Mouse (Mus musculus) urinary bladder, postnatal 25 days (tissue): ENCODE measurements around the gene Ndufa9.
A peak's percentile ranks its signal among the peaks of the same experiment; 100 is the strongest.

ENCODE experiments used
- DNase-seq: peaks from one replicate; pipeline ENCODE4 v3.0.0; 2022; ENCODE audit warnings: low spot score

Ndufa9 gene

DNA sequence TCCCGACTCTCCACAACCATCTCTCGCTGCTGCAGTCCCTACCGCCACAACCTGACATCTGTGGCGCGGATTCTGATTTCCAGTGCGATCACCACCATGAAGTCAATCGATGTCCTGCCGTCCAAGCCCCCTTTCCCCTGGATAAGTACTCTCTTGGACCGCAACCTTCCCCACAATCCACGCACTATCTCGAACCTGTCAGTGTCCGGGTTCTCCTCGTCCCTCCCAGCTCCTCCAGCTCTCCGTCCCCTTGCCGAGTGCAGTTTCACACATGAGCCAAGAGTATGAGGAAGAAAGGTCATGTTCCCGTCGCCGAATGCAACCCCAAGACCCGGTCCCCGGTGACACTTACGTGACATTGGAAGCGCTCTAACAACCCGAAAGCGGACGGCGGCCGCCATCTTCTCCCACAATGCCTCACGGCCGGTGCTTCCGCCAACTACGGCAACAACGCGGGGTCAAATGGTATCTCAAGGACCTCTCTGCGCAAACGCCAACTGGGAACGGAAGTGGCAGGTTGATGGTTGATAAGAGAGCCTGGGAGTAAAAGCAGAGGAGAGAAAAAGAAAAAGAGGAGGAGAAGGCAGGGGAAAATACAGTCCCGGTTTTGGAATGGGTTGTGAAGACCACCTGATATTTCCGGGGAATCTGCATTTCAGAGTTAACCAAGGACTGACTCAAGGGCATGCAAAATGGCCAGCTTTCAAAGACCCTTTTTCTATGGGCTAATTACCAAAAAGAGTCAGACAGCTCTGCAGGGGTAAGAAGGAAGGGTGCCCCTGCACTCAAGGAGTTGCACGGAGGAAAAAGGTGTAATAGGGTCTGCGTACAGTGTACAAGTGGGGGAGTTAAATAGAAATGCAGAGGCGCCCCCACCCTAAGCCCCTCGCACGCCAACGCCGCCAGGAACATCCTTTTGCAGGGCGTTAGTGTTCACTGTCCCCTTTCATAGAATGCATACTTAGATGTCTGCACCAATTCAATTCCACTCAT is at the start of gene Ndufa9:
Ndufa9 (minus strand) TSS at position 425 of the 993 bp plus-strand sequence.
- peak; percentile 94 for DNase-seq

- DNase-seq = no peak
Measured at GRCm38 (mm10) chr6:126877118-126877517, 28.2 kb upstream of the Ndufa9 start.

DNA sequence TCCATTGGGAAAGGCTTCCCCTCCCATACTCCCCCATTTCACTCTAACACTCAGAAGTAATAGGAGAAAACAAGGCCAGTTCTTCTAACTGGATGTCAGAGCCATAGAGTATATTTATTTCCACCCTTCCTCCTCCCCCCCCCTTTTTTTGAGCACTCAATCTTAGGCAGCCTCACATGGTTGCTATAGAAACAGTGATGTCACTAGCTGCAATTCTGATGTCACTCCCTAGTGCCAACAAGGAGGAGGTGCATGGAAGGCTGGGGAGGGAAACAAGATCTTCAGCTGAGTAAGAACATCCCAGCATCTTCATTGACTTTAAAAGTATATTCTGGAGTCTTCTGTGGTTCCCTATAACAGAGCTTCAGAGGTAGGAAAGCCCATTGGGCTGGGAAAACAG is 3.9 kb upstream of the Ndufa9 start, which contains the start of gene Akap3:
Akap3 (plus strand) TSS at position 218 of the 400 bp plus-strand sequence.
- DNase-seq = no peak

GRCm38 (mm10) chr6:126836628-126837027 is 12.3 kb downstream of the Ndufa9 start:
- no peak for DNase-seq

DNA sequence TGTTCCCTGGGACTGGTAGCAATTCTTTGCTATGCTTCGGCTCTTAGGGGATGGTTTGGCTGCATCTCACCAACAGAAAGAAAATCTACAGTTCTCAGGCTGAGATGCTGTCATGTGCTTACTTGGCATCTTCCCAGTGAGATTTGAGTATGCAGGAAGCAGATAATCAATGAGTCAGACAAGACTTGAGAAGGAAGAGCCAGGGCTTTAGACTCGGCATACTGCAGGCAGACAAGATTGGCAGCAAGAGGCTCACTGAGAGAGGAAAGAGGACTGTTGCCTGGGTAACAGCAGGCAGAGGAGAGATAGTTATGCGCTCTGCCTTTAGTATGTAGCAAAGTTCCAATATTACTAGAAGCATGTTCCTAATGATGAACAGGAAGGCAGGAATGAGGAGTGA is 25.8 kb downstream of the Ndufa9 start:
- DNase-seq = no peak

DNA sequence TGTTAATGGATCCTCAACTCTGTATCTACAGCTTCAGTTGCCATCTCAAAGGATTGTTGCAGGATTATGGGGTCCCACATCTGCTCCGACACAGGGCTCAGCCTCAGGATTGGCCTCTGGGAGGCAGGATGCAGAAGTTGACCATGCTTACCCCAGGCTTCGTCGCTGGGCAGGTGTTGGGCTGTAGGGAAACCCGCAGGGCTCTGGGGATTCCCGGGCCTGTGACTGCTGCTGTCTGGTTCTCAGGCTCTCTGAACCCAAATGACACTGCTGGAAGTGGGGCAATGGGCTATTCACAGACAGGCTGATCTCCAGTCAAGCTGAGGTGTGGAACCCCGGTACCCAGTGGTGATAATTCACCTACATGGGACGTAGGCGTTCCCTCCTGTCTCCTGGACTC is 32.6 kb downstream of the Ndufa9 start:
- DNase-seq = no peak

- DNase-seq = no peak
Measured at GRCm38 (mm10) chr6:126815206-126815750, 33.7 kb downstream of the Ndufa9 start.

GRCm38 (mm10) chr6:126811481-126811880 is 37.5 kb downstream of the Ndufa9 start:
- no peak for DNase-seq

DNA sequence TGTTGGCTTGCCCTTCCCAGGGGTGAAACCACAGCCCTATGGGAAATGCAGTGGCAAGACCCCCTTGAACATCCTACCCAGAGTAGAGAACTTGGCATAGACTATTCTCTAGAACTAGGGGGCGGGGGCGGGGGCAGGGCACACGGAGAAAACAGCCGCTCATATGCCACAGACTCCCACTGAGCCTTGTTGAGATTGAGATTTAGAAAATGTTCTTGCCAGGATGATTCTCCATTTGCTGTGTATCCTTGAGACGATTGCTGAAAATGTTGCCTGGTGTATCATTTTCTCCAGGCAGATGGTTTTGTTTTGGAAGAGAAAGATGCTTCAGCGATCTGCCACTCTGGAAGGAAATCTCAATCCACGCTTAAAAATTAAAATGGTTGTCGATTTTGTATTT is 40.4 kb downstream of the Ndufa9 start:
- no peak for DNase-seq

- DNase-seq = no peak
Measured at GRCm38 (mm10) chr6:126808134-126808533, 40.8 kb downstream of the Ndufa9 start.

DNA sequence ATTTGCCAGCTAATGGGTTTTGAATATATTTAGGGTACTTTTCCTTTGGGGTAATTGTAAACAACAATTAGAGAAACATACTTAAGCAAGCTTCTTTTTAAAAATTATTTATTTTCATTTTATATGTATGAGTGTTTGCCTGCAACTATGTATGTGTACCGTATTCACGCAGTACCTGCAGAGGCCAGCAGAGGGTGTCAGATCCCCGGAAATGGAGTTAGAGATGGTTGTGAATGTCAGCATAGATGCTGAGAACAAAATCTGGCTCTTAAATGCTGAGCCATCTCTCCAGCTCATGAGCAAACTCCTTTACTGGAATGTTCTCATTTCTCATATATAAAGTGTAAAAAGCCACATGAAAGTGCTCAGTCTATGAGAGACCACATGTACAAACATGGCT is 42.2 kb downstream of the Ndufa9 start:
- DNase-seq = no peak

GRCm38 (mm10) chr6:126802946-126803345 is 46.0 kb downstream of the Ndufa9 start:
- no peak for DNase-seq

DNA sequence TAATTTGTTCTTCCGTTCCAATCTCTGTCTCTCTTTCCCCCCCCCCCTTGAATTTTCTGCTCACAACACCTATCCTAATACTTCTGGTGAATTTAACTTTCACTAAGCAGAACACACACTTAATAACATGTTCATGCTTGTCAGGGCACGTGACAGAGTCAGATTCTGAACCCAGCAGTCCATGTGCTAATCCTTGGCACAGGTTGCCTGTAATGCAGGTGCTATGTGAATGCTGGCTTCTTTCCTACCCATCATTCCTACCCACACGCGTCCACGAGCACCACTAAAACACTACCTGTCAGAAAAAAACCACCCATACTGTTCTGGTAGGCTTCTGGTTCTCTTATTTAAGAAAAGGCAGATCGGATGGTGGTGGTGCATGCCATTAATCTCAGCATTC is 54.2 kb downstream of the Ndufa9 start:
- no peak for DNase-seq

DNA sequence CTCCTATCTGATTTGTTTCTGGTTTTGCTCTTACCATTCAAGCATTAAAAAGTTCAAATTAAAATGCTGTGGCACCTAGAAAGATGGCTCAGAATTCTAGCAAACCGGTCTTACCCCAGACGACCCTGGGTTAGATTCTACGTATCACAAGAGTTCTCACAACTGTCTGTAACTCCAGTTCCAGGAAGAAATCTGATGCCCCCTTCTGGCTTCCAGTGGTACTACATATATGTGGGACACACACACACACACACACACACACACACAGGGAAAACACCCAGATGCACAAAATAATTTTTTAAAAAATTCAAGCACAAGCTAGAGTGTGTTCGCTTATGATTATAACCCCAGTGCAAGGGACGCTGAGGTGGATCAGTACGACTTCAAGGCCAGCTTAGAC is 55.2 kb downstream of the Ndufa9 start:
- no peak for DNase-seq

DNA sequence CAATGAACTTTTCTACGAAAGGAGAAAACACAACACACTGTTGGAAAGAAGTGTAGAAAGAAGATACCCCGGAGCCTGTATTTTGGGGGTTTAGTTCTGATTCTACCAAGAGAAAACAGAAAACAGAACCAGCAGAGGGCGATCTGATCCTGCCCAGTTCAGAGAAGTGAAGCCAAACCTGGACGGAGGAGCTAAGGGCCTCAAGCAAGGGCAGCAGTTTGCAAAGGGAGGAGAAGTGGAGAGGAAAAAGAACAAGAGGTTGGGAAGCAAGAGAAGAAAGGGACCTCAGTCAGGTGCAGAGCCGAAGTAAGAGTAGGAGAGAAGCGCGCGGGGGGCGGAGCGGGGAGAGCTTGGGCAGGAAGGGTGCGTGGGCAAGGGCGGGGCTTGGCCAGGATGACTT is 57.0 kb downstream of the Ndufa9 start:
- peak; percentile 6 for DNase-seq

- DNase-seq = no peak
Measured at GRCm38 (mm10) chr6:126791488-126791887, 57.4 kb downstream of the Ndufa9 start.

GRCm38 (mm10) chr6:126788863-126789262 is 60.1 kb downstream of the Ndufa9 start:
- no peak for DNase-seq

DNA sequence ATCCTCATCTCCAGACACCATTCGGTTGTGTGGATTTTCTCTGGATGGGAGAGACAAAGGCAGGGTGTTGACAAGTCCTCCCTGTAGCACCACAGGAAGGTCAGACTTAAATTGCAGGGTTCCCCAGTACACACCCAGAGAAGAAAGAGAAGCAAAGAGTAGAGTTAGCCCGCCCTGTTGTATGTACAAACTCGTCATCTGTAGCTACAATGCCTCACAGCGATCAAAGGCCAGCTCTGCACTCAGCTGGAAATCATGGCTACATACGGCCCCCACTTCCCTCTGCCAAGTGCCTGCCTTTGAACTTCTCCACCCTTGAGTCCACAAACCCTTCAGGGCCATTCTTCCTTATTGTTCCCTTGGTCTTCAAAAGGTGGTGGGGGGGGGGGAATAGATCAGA is 64.7 kb downstream of the Ndufa9 start:
- DNase-seq = no peak

DNA sequence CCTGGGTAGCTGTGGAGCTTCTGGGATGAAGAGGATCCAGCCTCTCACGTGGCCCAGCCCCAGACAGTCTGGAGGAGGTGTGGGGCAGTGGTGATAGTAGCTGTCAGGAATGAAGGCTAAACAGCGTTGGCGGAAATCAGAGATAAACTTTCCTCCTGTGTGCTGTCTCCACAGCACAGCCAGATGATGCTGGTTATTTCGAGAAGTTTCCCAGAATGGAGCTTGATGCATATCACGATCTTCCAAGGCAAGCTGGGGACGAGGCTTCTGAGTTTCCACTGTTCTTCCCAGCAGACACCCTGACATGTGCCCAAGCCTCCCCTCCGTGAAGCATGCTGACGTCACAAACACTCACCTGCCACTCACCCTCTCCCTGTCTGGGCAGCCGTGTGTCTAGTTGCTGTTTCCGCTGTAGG is 65.3 kb downstream of the Ndufa9 start:
- no peak for DNase-seq

GRCm38 (mm10) chr6:126783056-126783455 is 65.9 kb downstream of the Ndufa9 start:
- DNase-seq = no peak

GRCm38 (mm10) chr6:126777889-126778288 is 71.0 kb downstream of the Ndufa9 start:
- DNase-seq = no peak

GRCm38 (mm10) chr6:126773873-126774272 is 75.1 kb downstream of the Ndufa9 start:
- DNase-seq = no peak

DNA sequence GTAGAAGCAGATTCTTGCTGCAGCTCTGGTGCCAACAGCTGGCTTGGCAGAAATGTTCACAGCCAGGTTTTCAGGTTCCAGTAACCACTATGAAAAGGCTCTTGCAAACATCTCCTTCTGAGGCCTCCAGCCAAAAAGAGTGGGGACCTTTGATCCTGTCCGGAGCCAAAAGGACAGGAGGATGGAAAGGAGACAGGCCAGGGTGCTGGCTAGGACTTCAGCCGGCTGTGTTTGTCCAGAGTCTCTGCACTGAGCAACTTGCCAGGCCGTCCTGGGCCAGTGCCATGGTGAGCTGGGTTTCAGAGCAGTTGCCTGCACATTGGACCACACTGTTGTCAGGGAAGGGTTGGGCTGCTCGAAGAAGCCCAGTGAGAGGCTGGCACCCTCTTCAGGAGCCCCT is 76.6 kb downstream of the Ndufa9 start:
- no peak for DNase-seq
